Mouse (Mus musculus) erythroblast, embryonic 14.5 days (primary cell): ENCODE data around the gene Sgms1. TPM values are rescaled to one million over a fixed set of nuclear protein-coding genes. Genes with fewer than 3 reads are reported as not detected.

Experiments
- H3K27me3 ChIP-seq: 2 replicates; pipeline ENCODE4 v1.6.1; 2012; ENCODE audit warnings: inconsistent platforms; ENCODE audit not compliant: control insufficient read depth
- H3K36me3 ChIP-seq: 2 replicates; pipeline ENCODE4 v1.6.1; 2012; ENCODE audit warnings: mild to moderate bottlenecking, inconsistent platforms; ENCODE audit not compliant: control insufficient read depth
- H3K4me1 ChIP-seq: 2 replicates; pipeline ENCODE4 v1.6.1; 2012; ENCODE audit warnings: inconsistent platforms; ENCODE audit not compliant: control insufficient read depth
- H3K4me3 ChIP-seq: replicated peaks from 2 replicates; pipeline ENCODE3; 2012; ENCODE audit warnings: moderate library complexity, mild to moderate bottlenecking, inconsistent platforms
- H3K9me3 ChIP-seq: 2 replicates; pipeline ENCODE4 v1.6.1; 2012; ENCODE audit warnings: low read length, inconsistent platforms, mixed read lengths; ENCODE audit not compliant: control insufficient read depth
- GATA1 ChIP-seq: IDR thresholded peaks from 2 replicates; pipeline ENCODE4 v1.6.1; 2012; ENCODE audit warnings: low read length, inconsistent platforms, mixed read lengths
- TAL1 ChIP-seq: IDR thresholded peaks from 3 replicates; pipeline ENCODE4 v1.6.1; 2012; ENCODE audit warnings: low read length, inconsistent platforms, mixed read lengths
- polyA plus RNA-seq: library from polyadenylated mRNA; stranded (reverse); fragments of >175 nt; gene quantifications from 2 replicates; pipeline ENCODE4 v1.2.3, GENCODE M21; 2012

The Sgms1 gene
- polyA plus RNA-seq, 1 experiment: 0.28 TPM

DNA sequence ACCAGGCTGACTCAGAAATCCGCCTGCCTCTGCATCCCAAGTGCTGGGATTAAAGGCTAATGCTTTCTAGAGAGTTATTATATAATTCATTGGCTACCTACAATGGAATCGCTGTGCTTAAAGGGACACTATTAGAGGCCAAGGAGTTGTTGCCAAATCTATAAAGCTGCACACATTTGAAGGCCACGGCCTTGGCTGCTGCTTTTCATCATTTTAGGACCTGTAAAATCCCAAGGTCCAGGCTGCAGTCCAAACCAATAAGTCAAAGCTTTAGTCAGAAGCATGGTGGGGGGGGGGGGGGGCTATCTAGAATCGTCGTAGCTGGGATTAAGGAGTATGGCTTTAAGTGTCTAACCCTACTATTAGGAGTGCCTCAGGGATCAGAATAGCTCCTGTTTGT, 9.0 kb upstream of the Sgms1 start:
- Histone ChIP-seq H3K4me1 (no peaks in the 10 kb centered on the region), H3K36me3 (no peaks in the 10 kb centered on the region), H3K4me3 (no peak overlapping the region), H3K9me3 (no peaks in the 10 kb centered on the region), H3K27me3 (no peaks in the 10 kb centered on the region)
- TF ChIP-seq TAL1 (no peak), GATA1 (no peak)

GRCm38 (mm10) chr19:32396303-32396702, 6.8 kb upstream of the Sgms1 start:
- no peak for TF ChIP-seq GATA1
- no peak for TF ChIP-seq TAL1
- H3K4me3 ChIP-seq: no peak overlapping the region
- H3K9me3 ChIP-seq: no peaks in the 10 kb centered on the region
- no peaks in the 10 kb centered on the region for H3K4me1 ChIP-seq
- peaks cover 3% of the 10 kb centered on the region; the same call in 1 of the 2 replicates for H3K27me3 ChIP-seq
- H3K36me3 ChIP-seq: no peaks in the 10 kb centered on the region

DNA sequence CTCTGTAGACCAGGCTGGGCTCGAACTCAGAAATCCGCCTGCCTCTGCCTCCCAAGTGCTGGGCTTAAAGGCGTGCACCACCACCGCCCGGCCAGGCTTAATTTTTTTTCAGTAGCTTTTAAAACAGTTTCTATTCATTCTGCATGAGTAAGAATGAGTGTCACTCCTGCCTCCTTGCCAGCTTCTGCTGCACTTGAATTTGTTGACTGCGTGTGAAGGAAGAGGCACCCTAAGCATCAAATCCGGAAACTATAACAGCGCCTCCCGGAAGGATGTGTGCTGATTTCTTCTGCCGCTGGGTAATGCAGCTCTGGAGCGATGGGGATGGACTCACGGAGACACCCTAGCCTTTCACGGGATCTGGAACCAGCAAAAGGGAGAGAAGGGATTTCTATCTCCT, 5.3 kb upstream of the Sgms1 start:
- H3K4me1 ChIP-seq: peaks cover 2% of the 10 kb centered on the region
- peaks cover 12% of the 10 kb centered on the region for H3K27me3 ChIP-seq
- H3K36me3 ChIP-seq: no peaks in the 10 kb centered on the region
- H3K4me3 ChIP-seq: no peak overlapping the region
- TF ChIP-seq TAL1 (no peak), GATA1 (no peak)
- no peaks in the 10 kb centered on the region for H3K9me3 ChIP-seq

DNA sequence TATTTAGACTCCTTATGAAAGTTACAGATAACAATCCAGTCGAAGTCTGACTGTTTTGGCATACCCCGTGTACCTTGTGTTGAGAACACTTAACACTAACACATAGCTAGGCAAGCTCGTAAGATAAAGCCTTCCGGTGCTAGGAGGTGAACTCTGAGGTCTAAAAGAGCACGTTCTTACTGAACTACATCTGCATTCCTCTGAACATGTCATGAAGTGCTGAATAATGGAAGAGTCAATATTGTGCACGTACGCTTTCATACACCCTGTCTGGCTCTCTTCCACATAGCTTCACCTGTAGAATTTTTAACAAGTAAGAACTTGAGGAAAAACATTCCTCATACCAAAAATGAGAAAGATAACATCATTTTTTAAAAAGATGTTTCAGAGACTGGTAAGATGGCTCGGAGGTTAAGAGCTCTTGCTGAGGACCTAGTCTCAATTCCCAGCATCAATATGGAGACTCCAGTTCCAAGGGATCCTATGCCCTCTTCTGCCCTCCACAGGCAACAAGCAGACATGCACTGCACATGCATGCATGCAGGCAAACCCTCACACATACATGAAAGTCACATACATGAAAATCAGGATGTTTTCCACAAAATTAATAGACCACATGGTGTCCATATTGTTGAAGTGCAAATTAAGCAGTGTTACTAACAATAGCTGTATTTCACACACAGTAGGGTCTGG, 4.4 kb upstream of the Sgms1 start:
- TF ChIP-seq GATA1: no peak
- no peak for TF ChIP-seq TAL1
- H3K27me3 ChIP-seq: peaks cover 21% of the 10 kb centered on the region

DNA sequence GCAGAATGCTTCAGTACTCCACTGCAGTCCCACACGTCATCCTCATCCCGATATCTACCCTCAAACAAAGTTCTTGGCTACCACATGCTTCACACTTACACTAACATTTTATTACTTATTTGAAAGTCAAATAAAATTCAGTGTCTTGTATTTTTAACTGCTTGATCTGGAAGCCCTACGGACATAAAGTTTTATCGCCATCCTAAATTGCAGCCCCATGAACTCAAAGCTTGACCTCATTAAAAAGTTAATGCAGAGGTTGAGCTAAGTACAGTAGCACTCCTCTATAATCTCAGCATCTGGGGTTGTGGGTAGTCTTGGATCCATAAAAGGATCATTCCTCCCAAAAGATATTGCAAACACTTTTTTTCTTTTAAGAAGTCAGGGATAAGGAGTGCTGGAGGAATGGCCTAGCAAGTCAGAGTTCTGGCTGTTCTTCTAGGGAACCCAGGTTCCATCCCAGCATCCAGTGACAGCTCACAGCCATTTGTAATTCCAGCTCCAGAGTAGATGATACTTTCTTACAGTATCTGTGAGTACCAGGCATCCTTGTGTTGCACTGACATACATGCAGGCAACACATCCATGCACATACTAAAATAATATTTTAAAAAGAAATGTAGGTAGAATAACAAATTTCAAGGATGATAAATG, 3.7 kb upstream of the Sgms1 start:
- Histone ChIP-seq H3K4me3 (no peak overlapping the region), H3K4me1 (peaks cover 15% of the 10 kb centered on the region), H3K27me3 (peaks cover 28% of the 10 kb centered on the region), H3K9me3 (no peaks in the 10 kb centered on the region), H3K36me3 (no peaks in the 10 kb centered on the region)
- TF ChIP-seq TAL1: no peak
- no peak for TF ChIP-seq GATA1

More for the DNA sequence above, 4.4 kb upstream of the Sgms1 start:
- peaks cover 11% of the 10 kb centered on the region for H3K4me1 ChIP-seq
- no peaks in the 10 kb centered on the region for H3K9me3 ChIP-seq
- H3K4me3 ChIP-seq: no peak overlapping the region
- H3K36me3 ChIP-seq: no peaks in the 10 kb centered on the region

GRCm38 (mm10) chr19:32391441-32391840, 1.9 kb upstream of the Sgms1 start:
- Histone ChIP-seq H3K9me3 (no peaks in the 10 kb centered on the region; the same call in 1 of the 2 replicates), H3K27me3 (peaks cover 46% of the 10 kb centered on the region), H3K36me3 (no peaks in the 10 kb centered on the region), H3K4me3 (no peak overlapping the region), H3K4me1 (peaks cover 32% of the 10 kb centered on the region)
- no peak for TF ChIP-seq TAL1
- TF ChIP-seq GATA1: no peak

- no peaks in the 10 kb centered on the region for H3K36me3 ChIP-seq
- TF ChIP-seq GATA1: no peak
- TF ChIP-seq TAL1: no peak
- H3K4me3 ChIP-seq: no peak overlapping the region
- peaks cover 59% of the 10 kb centered on the region for H3K27me3 ChIP-seq
- peaks cover 36% of the 10 kb centered on the region for H3K4me1 ChIP-seq
- H3K9me3 ChIP-seq: no peaks in the 10 kb centered on the region; the same call in 1 of the 2 replicates
Observed at GRCm38 (mm10) chr19:32390116-32390515, 602 bp upstream of the Sgms1 start.

DNA sequence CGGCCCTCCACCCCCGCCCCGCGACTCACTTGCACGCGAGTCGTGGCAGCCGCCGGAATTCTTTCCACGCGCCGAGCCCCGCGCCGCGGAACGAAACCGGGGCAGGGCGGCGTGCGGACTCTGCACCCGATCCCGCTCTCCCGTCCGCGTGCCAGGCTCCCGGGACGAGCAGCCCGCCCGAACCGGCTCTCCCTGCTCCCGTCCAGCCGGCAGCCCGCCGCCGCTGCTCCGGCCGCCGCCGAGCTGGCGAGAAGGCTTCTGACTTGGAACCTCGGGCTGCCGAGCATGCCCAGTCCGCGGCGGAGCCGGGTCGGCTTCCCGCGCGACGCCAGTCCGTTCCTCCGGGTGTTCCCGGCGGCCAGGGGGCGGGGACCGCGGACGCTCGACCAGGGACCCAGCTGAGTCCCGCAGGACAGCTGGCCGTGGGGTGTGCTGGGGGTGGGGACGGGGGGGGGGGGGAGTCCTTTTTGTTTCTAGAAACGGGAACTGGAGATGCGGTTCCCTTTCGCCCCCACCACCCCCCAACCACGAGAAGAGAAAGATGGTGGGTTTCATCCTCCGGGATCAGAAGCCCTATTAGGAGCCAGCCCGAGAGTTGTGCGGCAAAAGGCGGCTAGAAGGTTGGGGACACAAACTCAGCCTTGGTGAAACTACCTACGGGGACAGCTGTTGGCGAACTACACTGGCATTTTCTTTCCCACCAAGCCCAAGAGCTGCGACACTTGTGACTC, 1.2 kb downstream of the Sgms1 start:
- peaks cover 63% of the 10 kb centered on the region for H3K27me3 ChIP-seq
- no peaks in the 10 kb centered on the region for H3K36me3 ChIP-seq
- peak overlapping the region; percentile 77 for H3K4me3 ChIP-seq
- peaks cover 39% of the 10 kb centered on the region for H3K4me1 ChIP-seq
- TF ChIP-seq GATA1: no peak
- no peak for TF ChIP-seq TAL1
- H3K9me3 ChIP-seq: no peaks in the 10 kb centered on the region; the same call in 1 of the 2 replicates
